Mouse (Mus musculus) limb, embryonic 14.5 days (tissue): ENCODE measurements around the gene Fyn. TPM values are rescaled to one million over a fixed set of nuclear protein-coding genes. Genes with fewer than 3 reads are reported as not detected.

Source experiments
- ATAC-seq: fragments of 200-750 bp; cut with Nextera tagmentation; 2 replicates; pipeline ENCODE4 v1.8.0; 2017; ENCODE audit warnings: low read depth, moderate number of reproducible peaks, moderate TSS enrichment; ENCODE audit not compliant: low FRiP score
- DNase-seq: peaks from one replicate; pipeline ENCODE4 v3.0.0-alpha.2; 2015; ENCODE audit warnings: low spot score
- H3K27ac ChIP-seq: fragments of 300-500 bp; sonication (generic); replicated peaks from 2 replicates; pipeline ENCODE4 v1.5.1; 2014; ENCODE audit warnings: low read depth, mild to moderate bottlenecking, low read length, moderate library complexity, mixed read lengths
- H3K27me3 ChIP-seq: fragments of 300-500 bp; sonication (generic); 2 replicates; pipeline ENCODE4 v1.6.1; 2014; ENCODE audit warnings: low read length, mixed read lengths; ENCODE audit not compliant: control insufficient read depth, insufficient read depth
- H3K36me3 ChIP-seq: fragments of 300-500 bp; sonication (generic); 2 replicates; pipeline ENCODE4 v1.6.1; 2014; ENCODE audit warnings: mild to moderate bottlenecking, low read length, moderate library complexity, mixed read lengths; ENCODE audit not compliant: control insufficient read depth, insufficient read depth
- H3K4me1 ChIP-seq: fragments of 300-500 bp; sonication (generic); 2 replicates; pipeline ENCODE4 v1.6.1; 2014; ENCODE audit warnings: antibody characterized with exemption, low read length, mixed read lengths; ENCODE audit not compliant: control insufficient read depth, insufficient read depth
- H3K4me2 ChIP-seq: fragments of 300-500 bp; sonication (generic); replicated peaks from 2 replicates; pipeline ENCODE4 v1.6.1; 2014; ENCODE audit warnings: low read depth, mild to moderate bottlenecking, low read length, moderate library complexity; ENCODE audit not compliant: severe bottlenecking
- H3K4me3 ChIP-seq: fragments of 300-500 bp; sonication (generic); replicated peaks from 2 replicates; pipeline ENCODE4 v1.5.1; 2014; ENCODE audit warnings: low read length
- H3K9ac ChIP-seq: fragments of 300-500 bp; sonication (generic); 2 replicates; pipeline ENCODE4 v1.6.1; 2014; ENCODE audit warnings: mild to moderate bottlenecking, low read depth, low read length, moderate library complexity; ENCODE audit not compliant: severe bottlenecking
- H3K9me3 ChIP-seq: fragments of 300-500 bp; sonication (generic); 2 replicates; pipeline ENCODE4 v1.6.1; 2016; ENCODE audit warnings: low read length; ENCODE audit not compliant: control insufficient read depth
- POLR2A ChIP-seq: fragments of 200-500 bp; IDR thresholded peaks from 2 replicates; pipeline ENCODE4 v1.8.0; 2012; ENCODE audit warnings: inconsistent platforms, mild to moderate bottlenecking, moderate library complexity, borderline replicate concordance; ENCODE audit not compliant: insufficient read depth, insufficient read length; ENCODE audit errors: extremely low read depth
- WGBS: fragments of 180-500 bp; shearing (Covaris S2); extraction: QIAGEN DNeasy Blood & Tissue Kit; methylation state at CpG from one replicate; pipeline ENCODE4 v1.1.7; 2014; 5-methylcytosine and 5-hydroxymethylcytosine counted together
- polyA plus RNA-seq, 2 experiments: library from polyadenylated mRNA; depleted of rRNA in 1 of 2; stranded (reverse) in 1 of 2; unstranded in 1 of 2; fragments of >200 nt; fragmentation: Nextera tagmentation in 1 of 2; extraction: Ambion mirVana in 1 of 2; gene quantifications; 2 replicates each; pipeline versions ENCODE4 v1.2.1 to v1.2.3; 2012 to 2014

Gene Fyn
- polyA plus RNA-seq, 2 experiments: 51.5 to 58.4 TPM

DNA sequence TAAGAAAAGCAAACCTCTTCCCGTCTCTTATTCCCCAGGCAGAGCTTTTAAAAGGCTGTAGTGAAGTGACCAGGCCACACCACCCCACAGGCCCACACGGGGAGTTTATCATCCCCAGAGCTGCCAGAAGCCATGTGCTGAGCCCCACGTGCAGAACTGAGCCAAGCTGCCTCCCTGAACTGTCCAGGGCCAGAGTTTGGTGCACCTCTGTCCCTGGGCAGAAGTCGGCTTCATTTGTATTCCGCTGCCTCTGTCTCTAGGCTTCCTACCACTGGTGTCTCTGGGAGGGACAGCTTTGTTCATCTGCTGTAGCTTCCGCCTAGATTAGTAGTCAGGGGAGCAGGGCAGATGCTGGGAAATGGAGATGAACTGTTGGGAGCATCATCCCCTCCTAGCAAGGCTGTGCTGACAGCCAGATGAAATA, 172.8 kb downstream of the Fyn start:
- no peaks in the 10 kb centered on the region for H3K27me3 ChIP-seq
- no peaks in the 10 kb centered on the region for H3K9me3 ChIP-seq
- no peak overlapping the region for H3K9ac ChIP-seq

DNA sequence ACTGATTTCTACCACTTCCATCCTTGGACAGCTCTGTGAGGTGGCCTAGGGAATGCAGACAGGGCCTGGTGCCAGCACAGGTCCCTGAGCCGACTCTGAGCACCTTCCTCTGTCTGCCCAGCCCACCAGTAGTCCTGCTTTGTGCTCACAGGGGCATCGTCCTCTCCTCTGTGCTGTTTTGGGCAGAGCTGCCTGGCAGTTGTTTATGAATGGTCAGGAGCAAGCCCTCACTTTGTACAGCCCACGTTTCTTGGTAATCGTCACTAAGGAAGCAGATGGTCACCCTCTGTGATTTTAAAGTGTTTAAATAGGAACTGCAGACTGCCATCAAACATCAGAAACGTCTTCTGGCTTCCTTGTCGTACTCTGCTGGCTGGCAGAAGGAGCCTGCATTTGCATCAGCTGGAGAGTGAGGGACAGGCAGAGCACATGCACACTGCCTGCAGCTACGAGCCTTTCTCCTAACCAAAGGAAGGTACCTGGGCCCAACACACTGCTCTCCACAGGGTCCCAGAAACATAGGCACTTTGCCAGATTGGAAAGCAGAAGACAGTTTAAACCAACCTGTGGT, 173.4 kb downstream of the Fyn start:
- DNase-seq (no peak), ATAC-seq (no peak)
- no peak for TF ChIP-seq POLR2A
- Histone ChIP-seq H3K36me3 (0 out of 2 replicates have a peak, but pooled peaks cover 4% of the 10 kb centered on the region), H3K27me3 (no peaks in the 10 kb centered on the region), H3K9me3 (no peaks in the 10 kb centered on the region), H3K27ac (peak overlapping the region; percentile 75), H3K4me1 (peaks cover 48% of the 10 kb centered on the region), H3K4me3 (no peak overlapping the region), H3K9ac (no peak overlapping the region), H3K4me2 (no peak overlapping the region)
- WGBS: 27% methylated on average over 7 of the region's 7 CpGs

More for the DNA sequence above, 172.8 kb downstream of the Fyn start:
- TF ChIP-seq POLR2A: no peak
- 51% methylated on average over 6 of the region's 6 CpGs for WGBS
- H3K36me3 ChIP-seq: 0 out of 2 replicates have a peak, but pooled peaks cover 4% of the 10 kb centered on the region
- H3K4me1 ChIP-seq: peaks cover 52% of the 10 kb centered on the region
- no peak for ATAC-seq
- H3K27ac ChIP-seq: 0 out of 2 replicates have a peak overlapping the region, but pooled peaks have one; percentile 16
- no peak for DNase-seq
- H3K4me2 ChIP-seq: no peak overlapping the region
- no peak overlapping the region for H3K4me3 ChIP-seq

- no peak overlapping the region for H3K9ac ChIP-seq
- H3K36me3 ChIP-seq: 0 out of 2 replicates have a peak, but pooled peaks cover 4% of the 10 kb centered on the region
- no peaks in the 10 kb centered on the region for H3K9me3 ChIP-seq
- H3K27me3 ChIP-seq: no peaks in the 10 kb centered on the region
- ATAC-seq (peak; percentile 35), DNase-seq (peak; percentile 83)
- WGBS: 54% methylated on average over 15 of the region's 15 CpGs
- H3K4me3 ChIP-seq: no peak overlapping the region
- TF ChIP-seq POLR2A: no peak
- peaks cover 46% of the 10 kb centered on the region for H3K4me1 ChIP-seq
- H3K27ac ChIP-seq: peak overlapping the region; percentile 75
- no peak overlapping the region for H3K4me2 ChIP-seq
Observed at GRCm38 (mm10) chr10:39542535-39543257, 174.0 kb downstream of the Fyn start.

DNA sequence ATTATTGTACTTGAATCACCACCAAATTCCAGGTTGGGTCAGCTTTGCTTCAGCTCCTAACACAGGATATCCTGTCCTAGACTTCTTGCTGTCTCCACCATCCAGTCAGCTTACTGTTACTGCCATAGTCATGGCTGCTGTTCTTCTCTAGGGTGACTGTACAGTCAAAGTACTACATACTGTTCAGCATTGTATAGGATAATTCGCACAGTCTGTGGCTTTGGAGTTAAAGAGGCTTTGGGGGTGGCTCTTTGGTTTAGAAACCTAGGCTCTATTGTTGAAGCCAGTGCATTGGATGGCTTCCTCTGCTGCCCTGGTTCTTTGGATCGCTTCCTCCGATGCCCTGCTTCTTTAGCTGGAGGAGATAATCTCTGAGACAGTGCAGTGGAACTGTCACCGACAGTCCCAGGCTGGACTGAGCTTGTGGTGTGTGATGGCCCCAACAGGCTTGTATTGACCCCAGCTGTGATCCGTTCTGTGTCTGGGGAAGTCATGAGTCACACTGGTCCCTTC, 174.7 kb downstream of the Fyn start:
- no peak for TF ChIP-seq POLR2A
- Histone ChIP-seq H3K9me3 (no peaks in the 10 kb centered on the region), H3K27me3 (no peaks in the 10 kb centered on the region), H3K9ac (no peak overlapping the region), H3K27ac (peak overlapping the region; percentile 75), H3K4me2 (no peak overlapping the region), H3K36me3 (0 out of 2 replicates have a peak, but pooled peaks cover 2% of the 10 kb centered on the region), H3K4me3 (no peak overlapping the region), H3K4me1 (peaks cover 46% of the 10 kb centered on the region)
- no peak for DNase-seq
- WGBS: 87% methylated on average over 5 of the region's 5 CpGs
- 0 out of 2 replicates have a peak, but pooled peaks have one; percentile 1 for ATAC-seq

- Histone ChIP-seq H3K4me3 (no peak overlapping the region), H3K9ac (no peak overlapping the region), H3K27ac (no peak overlapping the region), H3K36me3 (no peaks in the 10 kb centered on the region; the same call in 1 of the 2 replicates), H3K4me1 (peaks cover 37% of the 10 kb centered on the region), H3K27me3 (no peaks in the 10 kb centered on the region), H3K4me2 (no peak overlapping the region), H3K9me3 (no peaks in the 10 kb centered on the region)
- ATAC-seq: no peak
- 76% methylated on average over 3 of the region's 3 CpGs for WGBS
- no peak for DNase-seq
- TF ChIP-seq POLR2A: no peak
Observed at GRCm38 (mm10) chr10:39547369-39548074, 178.9 kb downstream of the Fyn start.
